ENCODE assay signal across 16 mouse cellular contexts in genomic region chr14:73462211-73462610, GRCm38 (mm10). TPM values are rescaled to one million over a fixed set of nuclear protein-coding genes. Genes with fewer than 3 reads are reported as not detected.
DNase-seq lines count a peak whose midpoint lies in the region; ATAC-seq lines count a peak whose summit lies in the region.
"Had no signal": no experiment of that assay in that cellular context is flagged by ENCODE, and none has a peak within 500 bp of the region (broad histone marks: within the 10 kb centered on the region; RNA-seq: fewer than 3 reads in every experiment).

No protein-coding gene starts in this region.

- DNase-seq in cerebellum, adult 9-11 months = peak; percentile 28
- peak; percentile 68 for DNase-seq in cerebellum, postnatal 14 days
- DNase-seq in cerebellum, adult 11-12 months = no peak
- DNase-seq in heart, adult 11 months = peak; percentile 84
- DNase-seq in heart, adult 8-10 months (ENCODE audit: low spot score) = no peak
- peak; percentile 11 for DNase-seq in brain, adult 2 months (ENCODE audit: low read depth, low spot score)
- DNase-seq: adrenal gland, adult 2 months; adrenal gland, postnatal 10 days; adrenal gland, postnatal 25 days; B cell, adult 2 months; cerebellum, adult 8-10 months; forebrain, postnatal 0 days had no signal

- no peak for ATAC-seq in cerebellum, adult (ENCODE audit: insufficient number of reproducible peaks, low FRiP score, low TSS enrichment)
- ATAC-seq: CD4-positive, CD25-positive, alpha-beta regulatory T cell, adult 4 months; forebrain, embryonic 13.5 days; forebrain, embryonic 15.5 days; forebrain, postnatal 0 days had no signal

RNA-seq across cellular contexts. Expression of gene Med4, which starts 47.6 kb away (rescaled TPM):
- total RNA-seq in heart, adult 8-10 months (2022) = 10 to 100 TPM; 19.8 to 23.7 (median 21.3) TPM

Comparison
In these comparisons a context has a peak if more than half of its experiments do, and no peak if none do; other contexts are left out.
1. DNase-seq: peak in cerebellum, adult 9-11 months (single experiment), cerebellum, postnatal 14 days (2 of 2), heart, adult 11 months (single experiment) and brain, adult 2 months (single experiment); none in cerebellum, adult 11-12 months (single experiment) and heart, adult 8-10 months (single experiment).